Mouse (Mus musculus) heart, adult 18-20 months (tissue): ENCODE measurements around the gene G3bp2. TPM values are rescaled to one million over a fixed set of nuclear protein-coding genes. Genes with fewer than 3 reads are reported as not detected.
A peak's percentile ranks its signal among the peaks of the same experiment; 100 is the strongest.
"Not testable (repeated sequence)": the region's sequence is repeated elsewhere in the genome, so short reads cannot be mapped to it uniquely, and the experiment has no call there.

ENCODE experiments used
- DNase-seq, 2 experiments: peaks; one replicate each; pipeline ENCODE4 v3.0.0; 2021 to 2022; ENCODE audit warnings: mixed read lengths in 1 of 2
- long read RNA-seq, 2 experiments: library from polyadenylated mRNA; stranded (forward); transcript quantifications; one replicate each; pipeline ENCODE4 v2.0.0; 2021
- total RNA-seq, 2 experiments: library from RNA; stranded (reverse); gene quantifications; 2 replicates each; pipeline ENCODE4 v1.2.3; 2021

G3bp2 gene
- total RNA-seq = 10 to 100 TPM; 59.4 to 66.1 TPM
- long read RNA-seq, experiment 1, full-length matches to known transcripts = 40 of 86 reads
- long read RNA-seq, experiment 1, partial matches to known transcripts = 9 of 86 reads
- long read RNA-seq, experiment 1, other reads (novel, unspliced or antisense) = 37 of 86 reads
- long read RNA-seq, experiment 2, full-length matches to known transcripts = 19 of 46 reads
- long read RNA-seq, experiment 2, partial matches to known transcripts = 1 of 46 reads
- long read RNA-seq, experiment 2, other reads (novel, unspliced or antisense) = 26 of 46 reads

- DNase-seq = peak; percentile 99
These were observed at the start of gene G3bp2 for GRCm38 (mm10) chr5:92083417-92084038. Gene G3bp2, minus strand, starts transcription at chr5:92083719.

DNA sequence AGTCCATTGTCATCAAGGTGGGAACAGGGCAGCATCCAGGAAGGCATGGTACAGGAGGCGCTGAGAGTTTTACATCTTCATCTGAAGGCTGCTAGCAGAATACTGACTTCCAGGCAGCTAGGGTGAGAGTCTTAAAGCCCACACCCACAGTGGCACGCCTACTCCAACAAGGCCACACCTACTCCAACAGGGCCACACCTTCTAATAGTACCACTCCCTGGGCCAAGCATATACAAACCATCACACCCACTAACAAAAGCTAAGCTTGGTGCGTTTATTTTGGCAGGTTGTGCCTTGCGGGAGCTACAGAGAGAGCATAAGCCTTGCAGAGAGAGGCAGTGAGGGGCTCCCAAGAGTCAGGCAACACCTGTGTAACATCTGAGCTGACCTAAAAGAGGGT, 49.5 kb upstream of the G3bp2 start:
- not testable (repeated sequence) for DNase-seq

DNA sequence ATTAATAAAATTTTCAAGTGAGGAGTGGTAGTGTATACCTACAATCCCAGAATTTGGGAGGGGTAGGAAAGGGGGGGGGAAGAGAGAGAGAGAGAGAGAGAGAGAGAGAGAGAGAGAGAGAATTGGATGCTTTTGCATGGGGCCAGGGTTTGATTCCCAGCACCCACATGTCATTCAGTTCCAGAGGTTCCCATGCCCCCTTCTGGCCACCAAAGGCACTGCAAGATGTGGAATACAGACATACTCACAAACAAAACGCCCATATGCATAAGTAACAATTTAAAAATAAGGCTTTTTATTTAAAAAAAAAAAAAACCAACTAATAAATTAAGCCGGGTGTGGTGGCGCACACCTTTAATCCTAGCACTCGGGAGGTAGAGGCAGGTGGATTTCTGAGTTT, 48.6 kb upstream of the G3bp2 start:
- DNase-seq = no peak

GRCm38 (mm10) chr5:92130040-92130682, 46.6 kb upstream of the G3bp2 start:
- DNase-seq = no peak

GRCm38 (mm10) chr5:92129321-92129768, 45.8 kb upstream of the G3bp2 start:
- no peak for DNase-seq

DNA sequence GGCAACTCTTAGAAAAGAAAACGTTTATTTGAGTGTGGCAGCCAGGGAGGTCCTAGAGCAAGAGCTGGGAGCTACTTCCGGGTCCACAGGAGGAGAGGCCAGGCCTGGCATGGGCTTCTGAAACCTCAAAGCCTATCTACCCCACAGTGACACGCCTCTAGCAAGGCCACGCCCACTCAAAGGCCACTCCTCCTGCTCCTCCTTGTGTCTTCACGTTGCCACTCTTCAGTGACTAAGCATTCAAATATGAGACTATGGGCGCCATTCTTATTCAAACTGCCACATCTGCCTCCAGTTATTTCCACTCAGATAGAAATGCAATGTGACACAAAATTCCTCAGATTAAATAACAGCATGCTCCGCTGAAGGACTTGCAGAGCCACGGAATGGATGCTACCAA, 45.1 kb upstream of the G3bp2 start:
- DNase-seq = peak in 1 of 2 experiments; percentile 22

DNA sequence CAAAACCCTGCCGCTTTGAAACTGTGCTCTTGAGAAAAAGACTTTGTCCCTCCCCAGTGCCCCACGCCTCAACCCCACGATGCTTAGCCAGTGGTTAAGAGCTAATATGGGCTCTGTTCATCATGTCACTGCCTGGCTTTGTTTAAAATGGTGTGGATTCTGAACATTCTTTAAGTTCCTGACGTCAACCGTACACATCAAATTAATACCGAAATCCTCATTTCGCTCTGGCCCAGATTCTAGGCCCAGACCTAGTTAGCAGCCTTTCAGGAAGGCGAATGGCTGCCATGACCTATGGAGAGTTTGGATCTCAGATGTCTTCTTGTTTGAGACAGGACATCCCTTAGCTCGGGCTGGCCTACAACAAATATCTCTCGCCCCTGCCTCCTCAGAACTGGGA, 44.2 kb upstream of the G3bp2 start:
- DNase-seq = no peak

DNA sequence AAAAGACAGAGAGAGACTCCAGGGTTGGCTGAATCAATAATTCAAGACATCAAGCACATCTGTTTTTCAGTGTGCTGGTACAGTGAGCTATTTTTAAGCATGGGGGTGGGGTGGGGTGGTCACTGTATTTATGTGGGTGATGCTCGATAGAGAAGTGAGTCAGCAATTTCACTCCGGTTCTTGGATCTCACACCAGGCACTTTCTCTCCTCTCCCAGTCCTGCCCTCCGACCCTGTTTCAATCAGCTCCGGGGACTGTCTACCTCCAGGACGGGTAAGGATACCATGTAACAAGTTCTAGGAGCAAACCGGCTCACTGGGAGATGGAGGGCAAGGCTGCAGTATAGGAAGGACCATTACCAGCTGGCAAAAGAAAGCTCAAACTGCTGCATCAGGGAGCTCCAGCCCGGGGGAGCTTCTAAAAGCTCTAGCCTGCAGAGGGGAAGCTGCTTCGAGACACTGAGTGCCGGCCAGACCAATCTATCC, 43.7 kb upstream of the G3bp2 start:
- DNase-seq = peak in 1 of 2 experiments; percentile 44

DNA sequence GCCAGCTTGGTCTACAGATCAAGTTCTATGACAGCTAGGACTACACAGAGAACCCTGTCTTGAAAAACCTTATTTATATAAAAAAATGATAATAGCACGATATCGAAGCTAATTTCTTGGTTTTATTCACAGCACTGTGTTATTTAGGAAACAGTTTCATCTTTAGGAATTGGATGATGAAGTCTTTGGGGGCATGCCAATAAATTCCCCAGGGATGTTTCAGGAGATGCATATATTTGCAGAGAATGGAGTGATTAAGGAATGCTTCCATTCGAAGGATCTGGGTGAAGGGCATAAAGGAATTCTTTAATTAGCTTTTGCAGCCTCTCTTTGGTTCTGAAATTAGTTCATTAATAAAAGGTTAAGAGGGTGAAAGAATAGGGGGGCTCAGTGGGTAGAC, 41.9 kb upstream of the G3bp2 start:
- DNase-seq = no peak

DNA sequence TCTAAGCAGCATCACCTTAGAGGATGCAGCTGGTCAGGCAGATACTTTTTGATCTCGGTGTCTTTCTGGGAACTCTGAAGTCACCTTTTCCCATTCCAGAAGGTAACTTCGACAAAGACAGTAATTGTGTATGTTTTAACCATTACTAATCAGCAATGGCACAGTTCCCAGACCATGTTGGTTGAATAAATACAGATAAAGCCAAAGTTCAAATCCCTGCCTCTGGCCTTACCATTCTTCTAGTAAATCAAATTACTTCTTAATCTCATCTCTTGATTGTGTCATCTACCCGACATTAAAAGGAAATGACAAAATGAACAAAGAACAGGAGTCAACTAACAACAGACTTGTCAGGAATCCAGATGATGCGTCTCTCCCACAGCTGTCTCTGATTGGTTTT, 38.1 kb upstream of the G3bp2 start:
- DNase-seq = no peak

- DNase-seq = peak; percentile 85 to 89
These were observed 34.4 kb upstream of the G3bp2 start for GRCm38 (mm10) chr5:92117823-92118403.

- DNase-seq = no peak
These were observed 31.4 kb upstream of the G3bp2 start for GRCm38 (mm10) chr5:92114939-92115338.

DNA sequence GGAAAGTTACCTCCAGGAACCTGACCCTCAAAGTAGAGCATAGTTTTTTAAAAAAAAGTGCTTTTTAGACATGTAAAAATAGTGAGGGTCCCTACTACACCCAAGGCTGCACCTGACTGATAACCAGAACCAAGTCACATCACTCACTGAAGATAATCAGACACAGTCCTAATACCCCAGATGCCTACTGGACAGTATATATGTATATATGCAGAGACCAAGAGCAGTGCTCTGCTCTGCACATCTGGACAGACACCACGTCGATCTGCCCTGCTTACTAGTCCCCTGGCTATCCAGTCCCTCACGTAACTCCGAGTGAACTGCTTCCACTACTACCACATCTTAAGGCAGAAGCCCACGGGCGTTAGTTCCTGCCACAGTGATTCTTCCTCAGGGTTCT, 30.7 kb upstream of the G3bp2 start:
- no peak for DNase-seq

DNA sequence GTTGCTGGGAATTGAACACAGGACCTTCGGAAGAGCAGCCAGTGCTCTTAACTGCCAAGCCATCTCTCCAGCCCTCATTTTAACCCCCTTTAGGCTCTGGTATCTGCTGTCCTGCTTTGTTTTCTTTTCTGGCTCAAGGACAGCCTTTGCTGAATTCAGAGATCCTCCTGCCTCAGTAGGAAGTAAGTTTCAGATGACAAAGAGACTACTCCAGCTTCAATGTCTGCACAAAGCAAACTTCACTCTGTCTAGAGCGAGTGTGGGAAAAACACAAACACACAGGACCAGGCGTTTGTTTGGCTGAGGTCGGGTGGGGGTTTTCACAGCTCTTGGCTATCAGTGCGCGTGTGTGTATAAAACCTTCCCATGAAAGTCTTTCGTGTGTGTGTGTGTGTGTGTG, 30.0 kb upstream of the G3bp2 start:
- DNase-seq = no peak

DNA sequence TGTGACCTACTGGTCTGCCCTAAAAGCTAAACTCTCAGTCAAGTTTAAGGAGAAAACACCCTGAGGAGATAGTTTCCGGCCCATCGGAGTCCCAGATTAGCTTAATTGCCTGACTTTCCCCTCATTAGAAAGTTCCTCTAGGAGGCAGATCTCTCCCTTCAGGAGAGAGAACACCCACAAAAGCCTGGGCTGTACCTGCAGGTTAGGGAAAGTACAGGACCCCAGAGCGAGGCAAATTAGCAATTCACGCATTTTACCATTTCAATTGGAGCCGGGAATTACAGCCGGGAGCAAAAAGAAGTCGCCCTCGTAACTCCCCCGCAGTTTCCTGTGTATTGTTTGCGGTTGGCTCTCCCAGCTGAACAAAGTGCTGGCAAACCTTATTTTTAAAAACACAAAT, 29.1 kb upstream of the G3bp2 start:
- DNase-seq = peak in 1 of 2 experiments; percentile 44

- DNase-seq = no peak
These were observed 28.7 kb upstream of the G3bp2 start for GRCm38 (mm10) chr5:92112175-92112574.

DNA sequence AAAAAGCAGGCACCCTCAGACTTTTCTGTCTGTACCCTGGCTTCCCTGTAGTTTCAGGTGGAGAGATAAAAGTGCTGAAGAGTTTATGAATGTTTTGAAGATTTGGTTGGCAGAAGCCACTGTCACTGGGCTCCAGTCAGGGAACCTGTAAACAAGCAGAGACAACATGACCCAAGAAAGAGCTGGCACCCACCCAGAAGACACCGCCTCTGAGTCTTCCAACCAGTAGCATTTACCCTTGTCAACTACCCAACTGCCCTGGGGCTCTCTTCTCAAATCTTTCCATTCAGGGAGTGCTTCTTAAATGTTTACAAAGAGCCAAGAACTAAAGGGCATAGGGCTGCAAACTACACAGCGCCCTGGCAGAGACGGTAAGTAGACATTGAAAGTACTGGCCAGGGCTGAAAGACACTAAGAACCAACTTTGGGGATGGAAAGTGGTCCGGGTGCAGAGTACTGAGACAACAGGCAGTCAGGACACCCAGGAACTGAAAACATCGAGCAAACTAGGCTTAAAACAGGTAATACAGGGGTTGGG, 27.4 kb upstream of the G3bp2 start:
- peak in 1 of 2 experiments; percentile 43 for DNase-seq

DNA sequence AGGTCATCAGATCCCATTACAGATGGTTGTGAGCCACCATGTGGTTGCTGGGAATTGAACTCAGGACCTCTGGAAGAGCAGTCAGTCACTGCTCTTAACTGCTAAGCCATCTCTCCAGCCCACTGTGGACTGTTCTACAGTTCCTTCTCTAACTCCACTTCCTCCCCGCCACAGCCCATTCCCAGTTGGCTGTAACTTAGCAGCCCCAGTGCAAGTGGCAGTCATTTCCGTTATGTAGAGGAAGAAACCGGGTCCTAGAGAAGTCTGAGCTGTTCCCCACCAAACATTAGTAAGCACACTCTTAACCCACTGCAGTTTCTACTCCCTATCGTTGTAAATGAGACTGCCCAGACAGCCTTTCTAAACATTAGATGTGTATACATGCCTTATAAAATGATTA, 23.8 kb upstream of the G3bp2 start:
- DNase-seq = peak in 1 of 2 experiments; percentile 62

- peak; percentile 43 to 73 for DNase-seq
These were observed 23.0 kb upstream of the G3bp2 start for GRCm38 (mm10) chr5:92106327-92107125.

GRCm38 (mm10) chr5:92103816-92104415, 20.4 kb upstream of the G3bp2 start:
- DNase-seq = no peak

- DNase-seq = peak in 1 of 2 experiments; percentile 48
These were observed 19.5 kb upstream of the G3bp2 start for GRCm38 (mm10) chr5:92103062-92103461.
